13 mouse cellular contexts compared by ENCODE assay signal in genomic region chrX:8314905-8315304, GRCm38 (mm10). TPM values are rescaled to one million over a fixed set of nuclear protein-coding genes. Genes with fewer than 3 reads are reported as not detected.
A peak's percentile ranks its signal among the peaks of the same experiment; 100 is the strongest.
DNase-seq lines count a peak whose midpoint lies in the region; ATAC-seq and TF ChIP-seq lines count a peak whose summit lies in the region.
"Not testable (repeated sequence)": the region's sequence is repeated elsewhere in the genome, so short reads cannot be mapped to it uniquely, and the experiment has no call there.
"Had no signal": no experiment of that assay in that cellular context is flagged by ENCODE, and none has a peak within 500 bp of the region (broad histone marks: within the 10 kb centered on the region; RNA-seq: fewer than 3 reads in every experiment).

No protein-coding gene starts in this region.

- not testable (repeated sequence) for H3K4me2 ChIP-seq in embryonic facial prominence, embryonic 14.5 days (ENCODE audit: low read depth, low read length); hindbrain, postnatal 0 days (ENCODE audit: low read depth, low read length)

- DNase-seq in ES-E14 (ENCODE audit: low read depth, low spot score), result peak; percentile 65
- peak; percentile 1 for DNase-seq in brain, embryonic 14.5 days (ENCODE audit: low read depth)
- DNase-seq in embryonic facial prominence, embryonic 14.5 days (ENCODE audit: low spot score), result peak; percentile 1
- peak; percentile 1 for DNase-seq in hindbrain, postnatal 0 days (ENCODE audit: low spot score)
- peak; percentile 0 for DNase-seq in left cerebral cortex, adult 11 months (ENCODE audit: low spot score)
- peak; percentile 40 to 73 for DNase-seq in lung, postnatal 4 days
- DNase-seq in spleen, adult 12 weeks (ENCODE audit: low spot score), result peak; percentile 59
- DNase-seq in urinary bladder, postnatal 14 days (ENCODE audit: low spot score), result peak; percentile 42

- TF ChIP-seq CTCF in brain, embryonic 14.5 days (IDR thresholded peaks at IDR 0.05; ENCODE audit: borderline replicate concordance, extremely low read depth, insufficient read depth, insufficient read length), result peak; percentile 22; the same call in 1 of the 2 replicates
- TF ChIP-seq CTCF in hindbrain, postnatal 0 days (IDR thresholded peaks at IDR 0.05; ENCODE audit: low read depth), result peak; percentile 13; the same call in 1 of the 2 replicates

- in situ Hi-C loops in ES-E14 (cut with MboI; ENCODE audit: low sequenced_read_pairs in 2 of 2, unreplicated experiment in 2 of 2), result not testable (repeated sequence)

- H3K27ac ChIP-seq in ES-E14 (ENCODE audit: insufficient read depth, low read depth, low read length, poor library complexity, severe bottlenecking); embryonic facial prominence, embryonic 14.5 days (replicated peaks; ENCODE audit: low read depth, low read length); hindbrain, postnatal 0 days: not testable (repeated sequence)

- not testable (repeated sequence) for H3K4me3 ChIP-seq in ES-E14 (ENCODE audit: insufficient read depth in 1 of 2, low read depth in 1 of 2, low read length in 2 of 2, poor library complexity in 1 of 2, severe bottlenecking in 1 of 2); embryonic facial prominence, embryonic 14.5 days (ENCODE audit: low read depth, low read length); hindbrain, postnatal 0 days (ENCODE audit: low read length)

- ATAC-seq in embryonic facial prominence, embryonic 14.5 days (ENCODE audit: low read depth); hindbrain, postnatal 0 days: not testable (repeated sequence)

- not testable (repeated sequence) for H3K9me3 ChIP-seq in ES-E14 (ENCODE audit: control insufficient read depth, insufficient read depth, low read depth, low read length); embryonic facial prominence, embryonic 14.5 days (ENCODE audit: control insufficient read depth, low read length); hindbrain, postnatal 0 days (ENCODE audit: low read length)

- TF ChIP-seq POLR2A in brain, embryonic 14.5 days (IDR thresholded peaks at IDR 0.05; ENCODE audit: borderline replicate concordance, extremely low read depth, insufficient read depth, insufficient read length, poor library complexity, severe bottlenecking), result not testable (repeated sequence)

- not testable (repeated sequence) for H3K4me1 ChIP-seq in ES-E14 (ENCODE audit: control insufficient read depth in 2 of 2, insufficient read depth in 2 of 2, low read length in 2 of 2, poor library complexity in 1 of 2); embryonic facial prominence, embryonic 14.5 days (ENCODE audit: control insufficient read depth, insufficient read depth, low read length); hindbrain, postnatal 0 days (ENCODE audit: insufficient read depth, low read length)

- H3K36me3 ChIP-seq in ES-E14 (ENCODE audit: control insufficient read depth, insufficient read depth, low read length, poor library complexity, severe bottlenecking); embryonic facial prominence, embryonic 14.5 days (ENCODE audit: control insufficient read depth, insufficient read depth, low read length); hindbrain, postnatal 0 days (ENCODE audit: insufficient read depth, low read length): not testable (repeated sequence)

- not testable (repeated sequence) for H3K27me3 ChIP-seq in embryonic facial prominence, embryonic 14.5 days (replicated peaks; ENCODE audit: control insufficient read depth, insufficient read depth, low read length); hindbrain, postnatal 0 days (ENCODE audit: insufficient read depth, low read length)

- 22% methylated on average over 6 of the region's 7 CpGs for WGBS in embryonic facial prominence, embryonic 14.5 days
- WGBS in hindbrain, postnatal 0 days, result 16% methylated on average over 7 of the region's 7 CpGs

- H3K9ac ChIP-seq in ES-E14 (ENCODE audit: insufficient read depth, low read depth, low read length, poor library complexity, severe bottlenecking); embryonic facial prominence, embryonic 14.5 days (ENCODE audit: low read depth, low read length); hindbrain, postnatal 0 days (replicated peaks; ENCODE audit: low read length): not testable (repeated sequence)

TF ChIP-seq in ES-E14, 5 proteins besides CTCF, POLR2A, EP300 and RAD21:
- 0 out of 2 replicates have a peak, but pooled peaks have one; percentile 19 for TF ChIP-seq ZC3H11A (IDR thresholded peaks at IDR 0.05; ENCODE audit: borderline replicate concordance, low read depth, low read length)

RNA-seq across cellular contexts. Expression of gene Ssxb10, which starts 12.3 kb away (rescaled TPM):
- not detected in 2 replicates for total RNA-seq in ES-E14 (2012; rRNA removed)
- not detected in 2 replicates for polyA plus RNA-seq in brain, embryonic 14.5 days (2012; rRNA removed)
- polyA plus RNA-seq in embryonic facial prominence, embryonic 14.5 days (2014; fragmentation: Nextera tagmentation; extraction: Ambion mirVana), result not detected in 2 replicates
- not detected in 2 replicates for total RNA-seq in hindbrain, postnatal 0 days (2014; rRNA removed)
- not detected in 2 replicates for polyA plus RNA-seq in hindbrain, postnatal 0 days (2015; fragmentation: Nextera tagmentation; extraction: Ambion mirVana)
- total RNA-seq: gastrocnemius, postnatal 4 days had no signal
- polyA plus RNA-seq: cerebellum, adult 2 months; kidney, embryonic 15.5 days; midbrain, embryonic 12.5 days; stomach, embryonic 16.5 days had no signal

RNA-seq across cellular contexts. Expression of gene Slc38a5, which starts 44.0 kb away (rescaled TPM):
- total RNA-seq in ES-E14 (2012; rRNA removed), result 3.6 and 7.2 TPM in 2 replicates
- 33.7 and 37.7 TPM in 2 replicates for polyA plus RNA-seq in brain, embryonic 14.5 days (2012; rRNA removed)
- 0.56 and 0.89 TPM in 2 replicates for polyA plus RNA-seq in embryonic facial prominence, embryonic 14.5 days (2014; fragmentation: Nextera tagmentation; extraction: Ambion mirVana)
- total RNA-seq in hindbrain, postnatal 0 days (2014; rRNA removed), result 23.8 and 26.8 TPM in 2 replicates
- polyA plus RNA-seq in hindbrain, postnatal 0 days (2015; fragmentation: Nextera tagmentation; extraction: Ambion mirVana), result 15.9 and 20.8 TPM in 2 replicates

RNA-seq across cellular contexts. Expression of gene Ssxb9, which starts 51.9 kb away (rescaled TPM):
- total RNA-seq in ES-E14 (2012; rRNA removed), result not detected in 2 replicates
- polyA plus RNA-seq in brain, embryonic 14.5 days (2012; rRNA removed), result not detected in 2 replicates
- not detected in 2 replicates for polyA plus RNA-seq in embryonic facial prominence, embryonic 14.5 days (2014; fragmentation: Nextera tagmentation; extraction: Ambion mirVana)
- total RNA-seq in hindbrain, postnatal 0 days (2014; rRNA removed), result not detected in 2 replicates
- not detected in 2 replicates for polyA plus RNA-seq in hindbrain, postnatal 0 days (2015; fragmentation: Nextera tagmentation; extraction: Ambion mirVana)
- total RNA-seq: gastrocnemius, postnatal 4 days had no signal
- polyA plus RNA-seq: cerebellum, adult 2 months; kidney, embryonic 15.5 days; midbrain, embryonic 12.5 days; stomach, embryonic 16.5 days had no signal

Comparison
In these comparisons a context has a peak if more than half of its experiments do, and no peak if none do; other contexts are left out.
1. DNase-seq: peak in every context shown above with its lines; median percentile 65 in ES-E14; 59 in spleen, adult 12 weeks; 56 in lung, postnatal 4 days; 42 in urinary bladder, postnatal 14 days; 1 in brain, embryonic 14.5 days; 1 in embryonic facial prominence, embryonic 14.5 days; 1 in hindbrain, postnatal 0 days; 0 in left cerebral cortex, adult 11 months.